Mouse (Mus musculus) pancreas, adult 10 weeks (tissue): Measurements from ENCODE around the gene Msh6. TPM values are rescaled to one million over a fixed set of nuclear protein-coding genes. Genes with fewer than 3 reads are reported as not detected.

Source experiments
- polyA plus RNA-seq: library from polyadenylated mRNA; stranded (reverse); fragments of 350-450 nt; fragmentation: Illumina TruSeq; extraction: RNeasy Lipid Tissue Mini Kit (QIAGEN cat#74804); gene quantifications from one replicate; pipeline ENCODE4 v1.2.3, GENCODE M21; 2015; ENCODE audit warnings: low read depth, low replicate concordance; ENCODE audit not compliant: insufficient read depth

The Msh6 gene
- polyA plus RNA-seq = 2.8 TPM

DNA sequence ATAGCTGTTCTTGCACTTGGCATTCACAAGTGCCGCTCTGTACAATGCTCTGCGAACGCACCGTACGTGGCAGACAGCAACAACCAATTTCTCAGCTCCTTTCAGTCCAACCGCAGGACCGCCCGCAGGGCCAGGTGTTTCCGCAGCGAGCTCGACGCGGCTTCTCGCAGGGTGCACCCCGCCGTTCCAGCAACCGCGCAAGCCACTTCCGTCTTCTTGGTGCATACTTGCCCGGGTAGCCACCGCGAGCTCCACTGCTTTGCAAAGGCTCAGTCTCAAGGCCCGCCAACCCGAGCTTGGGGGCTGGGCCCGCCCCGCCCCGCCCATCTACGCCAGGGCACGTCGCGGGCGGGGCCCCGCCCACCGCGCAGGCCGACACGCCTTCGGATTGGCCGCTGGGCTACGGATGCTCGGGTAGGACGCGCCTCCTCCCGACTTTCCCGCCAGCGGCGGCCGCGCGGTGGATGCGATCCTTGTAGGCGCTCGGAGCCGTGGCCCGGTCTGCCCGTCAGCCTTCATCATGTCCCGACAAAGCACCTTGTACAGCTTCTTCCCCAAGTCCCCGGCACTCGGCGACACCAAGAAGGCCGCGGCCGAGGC, at the start of gene Msh6:
Msh6 (plus strand) TSS at position 434 of the 600 bp plus-strand sequence.

Other genes with a start within 250 kb of the Msh6 start
- not detected for gene Kcnk12, start 177.1 kb upstream of the Msh6 start, polyA plus RNA-seq
- gene Rpl36-ps4, start 54.1 kb upstream of the Msh6 start, polyA plus RNA-seq = not detected
- gene Fbxo11, start 90.2 kb downstream of the Msh6 start, polyA plus RNA-seq = 12.4 TPM